Mouse (Mus musculus) neural tube, embryonic 13.5 days (tissue): ENCODE measurements around the gene Uap1l1. TPM values are rescaled to one million over a fixed set of nuclear protein-coding genes. Genes with fewer than 3 reads are reported as not detected.

Source experiments
- ATAC-seq: fragments of 200-750 bp; cut with Nextera tagmentation; 2 replicates; pipeline ENCODE4 v1.8.0; 2017; ENCODE audit warnings: low read depth, mild to moderate bottlenecking, moderate TSS enrichment, moderate library complexity
- H3K27ac ChIP-seq: fragments of 300-500 bp; sonication (generic); replicated peaks from 2 replicates; pipeline ENCODE4 v1.5.1; 2015; ENCODE audit warnings: moderate library complexity, mild to moderate bottlenecking, inconsistent platforms
- H3K27me3 ChIP-seq: fragments of 300-500 bp; sonication (generic); 2 replicates; pipeline ENCODE4 v1.6.1; 2015; ENCODE audit warnings: mild to moderate bottlenecking, inconsistent platforms
- H3K36me3 ChIP-seq: fragments of 300-500 bp; sonication (generic); 2 replicates; pipeline ENCODE4 v1.6.1; 2015; ENCODE audit warnings: mild to moderate bottlenecking, inconsistent platforms
- H3K4me1 ChIP-seq: fragments of 300-500 bp; sonication (generic); replicated peaks from 2 replicates; pipeline ENCODE4 v1.6.1; 2015; ENCODE audit warnings: inconsistent platforms
- H3K4me2 ChIP-seq: fragments of 300-500 bp; sonication (generic); 2 replicates; pipeline ENCODE4 v1.6.1; 2015; ENCODE audit warnings: inconsistent platforms, mild to moderate bottlenecking, moderate library complexity
- H3K4me3 ChIP-seq: fragments of 300-500 bp; sonication (generic); 2 replicates; pipeline ENCODE4 v1.5.1; 2015; ENCODE audit warnings: mild to moderate bottlenecking, inconsistent platforms
- H3K9ac ChIP-seq: fragments of 300-500 bp; sonication (generic); 2 replicates; pipeline ENCODE4 v1.6.1; 2015; ENCODE audit warnings: moderate library complexity, mild to moderate bottlenecking, inconsistent platforms
- H3K9me3 ChIP-seq: fragments of 300-500 bp; sonication (generic); 2 replicates; pipeline ENCODE4 v1.6.1; 2016; ENCODE audit warnings: inconsistent platforms
- WGBS: fragments of 180-500 bp; shearing (Covaris S2); methylation state at CpG from one replicate; pipeline ENCODE4 v1.1.7; 2015; 5-methylcytosine and 5-hydroxymethylcytosine counted together
- polyA plus RNA-seq: library from polyadenylated mRNA; unstranded; fragments of >200 nt; fragmentation: Nextera tagmentation; extraction: Ambion mirVana; gene quantifications from 2 replicates; pipeline ENCODE4 v1.2.1, GENCODE M21; 2015

Gene Uap1l1
- polyA plus RNA-seq, 1 experiment from 2014 or later = 6.0 TPM

DNA sequence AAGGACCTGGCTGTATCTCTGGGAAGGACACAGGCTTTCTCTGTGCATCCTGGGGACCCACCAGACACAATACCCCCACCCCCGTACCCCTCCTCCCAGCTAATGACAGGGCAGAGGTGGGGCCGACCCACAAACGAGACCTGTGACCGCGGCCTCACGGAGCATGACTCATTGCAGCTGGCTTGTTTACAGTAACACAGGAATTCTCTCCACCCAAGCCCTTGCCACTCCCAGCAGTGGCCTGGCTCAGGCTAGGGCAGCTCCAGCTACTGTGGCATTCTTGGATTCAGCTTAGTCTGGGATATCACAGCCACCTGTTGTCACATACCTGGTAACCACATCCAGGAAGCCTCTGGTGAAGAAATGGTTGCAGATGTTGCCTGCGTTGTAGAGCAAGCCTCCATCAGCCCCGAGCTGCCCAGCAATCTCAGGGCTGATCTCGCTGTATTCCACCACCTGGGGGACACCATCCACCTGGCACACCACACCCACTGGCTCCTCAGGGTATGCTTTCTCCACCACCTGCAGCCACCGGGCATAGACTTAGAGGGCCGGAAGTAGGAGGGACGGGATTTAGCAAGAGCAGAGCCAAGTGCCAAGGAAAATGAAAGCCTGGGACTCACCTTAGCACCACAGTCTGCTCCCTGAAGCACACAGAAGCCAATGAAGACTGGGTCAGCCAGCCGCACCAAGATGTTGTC is 1.9 kb downstream of the Uap1l1 start:
- H3K9ac ChIP-seq = no peak overlapping the region
- no peak overlapping the region for H3K4me3 ChIP-seq
- H3K27ac ChIP-seq = no peak overlapping the region
- peaks cover 52% of the 10 kb centered on the region for H3K27me3 ChIP-seq
- no peak overlapping the region for H3K4me2 ChIP-seq
- no peaks in the 10 kb centered on the region for H3K9me3 ChIP-seq
- no peak for ATAC-seq
- H3K36me3 ChIP-seq = no peaks in the 10 kb centered on the region
- WGBS = 66% methylated on average over 13 of the region's 13 CpGs
- peaks cover 12% of the 10 kb centered on the region for H3K4me1 ChIP-seq

DNA sequence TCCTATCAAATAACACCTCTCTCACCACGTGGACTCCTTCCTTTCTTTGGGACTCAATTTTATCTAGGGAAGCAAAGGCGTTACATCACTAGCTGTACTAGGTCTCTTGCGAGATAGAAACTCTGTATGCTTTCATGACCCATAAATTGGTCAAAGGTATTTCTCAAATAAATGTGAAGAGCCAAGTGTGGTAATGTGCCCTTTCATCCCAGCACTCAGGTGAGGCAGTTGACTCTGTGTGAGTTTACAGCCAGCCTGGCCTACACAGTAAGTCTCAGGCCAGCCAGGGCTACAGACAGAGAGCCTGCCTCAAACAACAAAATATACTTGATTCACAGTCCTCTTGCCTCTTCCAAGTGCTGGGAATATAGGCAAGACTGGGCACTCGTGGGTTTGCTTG is 5.6 kb downstream of the Uap1l1 start:
- peaks cover 30% of the 10 kb centered on the region for H3K4me1 ChIP-seq
- no peaks in the 10 kb centered on the region for H3K36me3 ChIP-seq
- no peak overlapping the region for H3K4me2 ChIP-seq
- no peaks in the 10 kb centered on the region for H3K9me3 ChIP-seq
- no peak overlapping the region for H3K9ac ChIP-seq
- peaks cover 23% of the 10 kb centered on the region for H3K27me3 ChIP-seq
- H3K27ac ChIP-seq = no peak overlapping the region
- no peak for ATAC-seq
- 86% methylated on average over 4 of the region's 4 CpGs for WGBS
- no peak overlapping the region for H3K4me3 ChIP-seq

DNA sequence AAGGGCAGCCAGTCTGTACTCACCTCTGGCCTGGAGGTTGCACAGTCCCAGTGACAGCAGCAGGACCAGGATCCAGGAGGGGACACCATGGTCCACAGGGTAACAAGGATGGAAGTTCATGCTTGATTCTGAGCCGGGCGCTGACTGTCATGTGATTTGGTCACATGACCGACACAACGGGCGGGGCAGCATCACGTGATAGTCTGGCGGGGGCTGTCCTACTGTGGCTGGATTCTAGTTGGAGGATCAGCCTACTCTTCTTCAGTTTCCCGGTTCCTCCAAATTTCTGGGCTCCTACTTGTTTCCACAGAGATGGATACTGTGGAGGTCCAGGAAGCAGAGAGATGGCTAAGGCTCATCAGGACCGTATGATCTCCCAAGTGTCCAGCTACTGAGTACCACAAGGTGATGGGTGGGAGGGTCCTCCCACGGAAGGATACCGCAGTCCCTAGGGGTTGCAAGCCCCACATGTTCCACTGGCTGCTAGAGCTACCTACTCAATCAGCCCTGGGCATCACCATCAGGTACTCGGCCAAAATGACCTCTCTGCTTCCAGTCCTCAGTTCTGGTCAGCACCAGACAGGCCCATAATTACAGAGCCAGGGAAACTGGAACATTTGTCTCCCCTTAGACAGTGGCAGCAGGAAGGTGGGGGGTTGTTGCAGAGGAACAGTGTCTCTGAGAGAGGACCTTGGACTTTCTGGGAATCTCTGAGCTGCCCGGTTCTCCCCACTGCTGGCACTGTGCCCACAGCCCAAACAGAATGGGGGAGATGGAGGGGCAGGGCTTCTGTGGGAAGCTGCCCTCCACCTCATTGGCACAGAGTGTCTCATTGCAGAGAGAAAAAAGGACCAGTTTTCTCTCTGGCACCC is 9.0 kb downstream of the Uap1l1 start, which contains the start of gene Dpp7:
Dpp7 (minus strand) TSS at position 152 of the 872 bp plus-strand sequence.
- peak within 1 kb of the TSS; percentile 54 for H3K4me3 ChIP-seq
- H3K27me3 ChIP-seq = no peaks in the 10 kb centered on the region
- peaks cover 28% of the 10 kb centered on the region for H3K36me3 ChIP-seq
- peak within 1 kb of the TSS; percentile 88 for H3K4me2 ChIP-seq
- H3K27ac ChIP-seq = no peak within 1 kb of the TSS
- H3K9ac ChIP-seq = peak within 1 kb of the TSS; percentile 72
- peaks cover 28% of the 10 kb centered on the region for H3K4me1 ChIP-seq
- 4% methylated on average over 13 of the region's 13 CpGs for WGBS
- ATAC-seq = peak; percentile 80
- no peaks in the 10 kb centered on the region for H3K9me3 ChIP-seq

DNA sequence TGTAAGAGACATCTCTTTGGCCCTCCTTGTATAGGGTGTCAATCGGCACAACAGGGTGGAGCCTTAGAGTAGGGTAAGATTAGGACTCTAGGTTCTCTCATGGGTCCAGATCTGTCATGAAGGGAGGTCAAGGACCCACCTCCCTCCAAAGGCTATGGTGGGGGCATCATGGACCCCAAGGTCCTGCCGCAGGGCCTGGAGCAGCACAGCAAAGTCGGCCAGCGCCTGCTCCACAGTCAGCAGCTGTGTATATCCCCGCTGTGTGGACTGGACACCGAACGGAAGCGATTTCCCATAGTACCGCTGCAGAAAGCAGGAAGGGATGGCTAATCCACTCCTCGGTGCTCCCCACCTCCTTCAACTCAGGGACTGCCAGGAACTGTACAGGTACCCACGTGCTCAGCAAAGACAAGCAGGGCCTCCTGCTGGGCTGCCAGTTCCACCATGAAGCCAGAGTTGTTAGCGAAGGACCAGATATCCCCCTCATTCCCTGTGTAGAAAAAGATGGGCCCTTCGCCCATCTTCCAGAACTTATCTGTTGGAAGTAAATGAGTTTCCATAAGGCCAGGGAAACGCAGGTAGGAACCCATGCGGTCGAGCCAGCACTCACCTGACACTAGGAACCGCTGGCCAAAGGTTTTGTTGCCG is 9.9 kb downstream of the Uap1l1 start:
- 42% methylated on average over 18 of the region's 18 CpGs for WGBS
- Histone ChIP-seq H3K27ac (no peak overlapping the region), H3K4me3 (peak overlapping the region; percentile 54), H3K4me1 (peaks cover 28% of the 10 kb centered on the region), H3K4me2 (peak overlapping the region; percentile 88), H3K9me3 (no peaks in the 10 kb centered on the region), H3K9ac (peak overlapping the region; percentile 72), H3K36me3 (peaks cover 37% of the 10 kb centered on the region), H3K27me3 (no peaks in the 10 kb centered on the region)
- ATAC-seq = peak; percentile 37; the same call in 1 of the 2 replicates

DNA sequence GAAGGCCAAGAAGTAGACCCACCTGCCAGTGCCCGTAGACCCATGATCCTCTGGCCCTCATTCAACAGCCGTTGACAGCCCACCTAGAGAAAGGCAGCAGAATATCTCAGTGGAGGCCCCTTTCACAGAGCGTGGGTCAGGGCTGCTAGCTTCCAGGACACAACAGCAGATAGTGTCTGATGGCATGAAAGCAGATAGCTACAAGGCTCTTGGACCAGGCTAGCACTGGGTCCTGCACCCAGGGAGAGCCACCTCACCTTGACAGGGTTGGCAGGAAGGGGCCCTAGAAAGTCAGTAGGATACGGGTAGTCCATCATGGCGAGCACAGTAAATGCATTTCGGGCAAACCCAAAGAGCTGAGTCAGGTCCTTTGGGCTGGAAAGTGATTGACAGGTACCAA is 11.3 kb downstream of the Uap1l1 start:
- Histone ChIP-seq H3K4me2 (no peak overlapping the region), H3K27me3 (no peaks in the 10 kb centered on the region), H3K36me3 (peaks cover 50% of the 10 kb centered on the region), H3K4me1 (peaks cover 28% of the 10 kb centered on the region), H3K9me3 (no peaks in the 10 kb centered on the region), H3K9ac (no peak overlapping the region), H3K27ac (no peak overlapping the region), H3K4me3 (no peak overlapping the region)
- ATAC-seq = no peak
- WGBS = 89% methylated on average over 6 of the region's 6 CpGs

DNA sequence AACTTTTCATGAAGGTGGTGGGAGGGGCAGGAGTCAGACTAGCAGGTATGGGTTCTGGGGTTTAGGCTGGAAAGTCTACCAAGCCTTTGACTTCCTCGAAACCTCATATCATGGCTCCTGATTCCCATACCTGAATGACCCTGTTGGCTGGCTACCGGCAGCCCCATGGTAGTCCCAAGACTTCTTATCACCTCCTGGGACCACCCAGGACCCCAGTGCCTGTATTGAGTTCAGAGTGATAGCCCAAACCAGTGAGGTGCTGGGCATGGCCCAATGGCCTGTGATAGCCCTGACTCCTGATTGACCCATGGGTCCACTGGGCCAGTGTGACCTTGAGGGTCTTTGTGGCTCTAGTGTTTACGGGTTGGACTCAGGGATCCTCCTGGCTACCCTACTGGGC is 14.8 kb downstream of the Uap1l1 start:
- WGBS = 95% methylated on average over 3 of the region's 3 CpGs

DNA sequence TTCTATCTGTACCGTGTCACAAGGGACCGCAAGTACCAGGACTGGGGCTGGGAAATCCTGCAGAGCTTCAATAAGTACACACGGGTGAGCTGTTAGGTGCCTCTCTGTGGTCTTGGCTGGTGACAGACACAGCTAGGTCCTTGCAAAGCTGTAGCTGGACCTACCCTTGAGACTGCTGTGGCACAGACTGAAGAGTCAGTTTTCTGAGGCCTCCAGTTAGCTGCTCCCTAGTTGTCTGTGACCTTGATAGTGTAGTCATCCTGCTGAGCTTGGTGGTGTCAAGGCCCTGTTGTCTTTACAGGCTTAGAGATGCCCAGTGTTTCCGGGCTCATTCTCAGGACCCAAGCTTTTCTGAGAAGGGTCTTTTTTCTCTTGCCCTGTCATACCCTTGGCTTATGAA is 16.0 kb downstream of the Uap1l1 start:
- ATAC-seq = no peak

More for the DNA sequence above, 14.8 kb downstream of the Uap1l1 start:
- Histone ChIP-seq H3K36me3 (peaks cover 83% of the 10 kb centered on the region), H3K9ac (no peak overlapping the region), H3K4me2 (no peak overlapping the region), H3K4me3 (no peak overlapping the region), H3K9me3 (no peaks in the 10 kb centered on the region), H3K4me1 (peaks cover 10% of the 10 kb centered on the region), H3K27ac (no peak overlapping the region), H3K27me3 (no peaks in the 10 kb centered on the region)
- no peak for ATAC-seq

DNA sequence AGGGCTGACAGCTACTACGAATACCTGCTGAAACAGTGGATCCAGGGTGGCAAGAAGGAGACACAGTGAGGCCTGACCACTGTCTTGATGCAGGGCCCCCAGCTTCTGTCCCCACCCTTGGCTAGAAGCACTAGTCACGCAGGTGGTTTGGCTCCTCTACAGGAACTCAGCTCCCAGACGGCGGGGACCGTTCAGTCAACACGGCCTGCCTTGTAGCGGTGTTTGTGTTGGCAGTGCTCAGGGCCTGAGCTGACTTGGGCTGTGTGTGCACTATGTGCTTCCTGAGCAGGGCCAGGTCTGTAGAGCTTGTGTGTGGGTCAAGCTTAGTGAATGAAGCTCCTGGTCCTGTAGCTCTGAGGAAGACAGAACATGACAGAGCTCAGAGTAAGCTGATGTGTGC is 17.3 kb downstream of the Uap1l1 start:
- H3K27ac ChIP-seq = no peak overlapping the region
- no peaks in the 10 kb centered on the region for H3K4me1 ChIP-seq
- H3K4me2 ChIP-seq = no peak overlapping the region
- H3K9me3 ChIP-seq = no peaks in the 10 kb centered on the region
- 92% methylated on average over 7 of the region's 7 CpGs for WGBS
- no peak overlapping the region for H3K4me3 ChIP-seq
- ATAC-seq = no peak
- peaks cover 98% of the 10 kb centered on the region for H3K36me3 ChIP-seq
- no peak overlapping the region for H3K9ac ChIP-seq
- H3K27me3 ChIP-seq = no peaks in the 10 kb centered on the region

More for the DNA sequence above, 16.0 kb downstream of the Uap1l1 start:
- no peaks in the 10 kb centered on the region for H3K27me3 ChIP-seq
- H3K9me3 ChIP-seq = no peaks in the 10 kb centered on the region
- peaks cover 95% of the 10 kb centered on the region for H3K36me3 ChIP-seq
- H3K9ac ChIP-seq = no peak overlapping the region
- no peak overlapping the region for H3K4me2 ChIP-seq
- H3K4me3 ChIP-seq = no peak overlapping the region
- no peak overlapping the region for H3K27ac ChIP-seq
- WGBS = 97% methylated on average over 4 of the region's 4 CpGs
- no peaks in the 10 kb centered on the region for H3K4me1 ChIP-seq

DNA sequence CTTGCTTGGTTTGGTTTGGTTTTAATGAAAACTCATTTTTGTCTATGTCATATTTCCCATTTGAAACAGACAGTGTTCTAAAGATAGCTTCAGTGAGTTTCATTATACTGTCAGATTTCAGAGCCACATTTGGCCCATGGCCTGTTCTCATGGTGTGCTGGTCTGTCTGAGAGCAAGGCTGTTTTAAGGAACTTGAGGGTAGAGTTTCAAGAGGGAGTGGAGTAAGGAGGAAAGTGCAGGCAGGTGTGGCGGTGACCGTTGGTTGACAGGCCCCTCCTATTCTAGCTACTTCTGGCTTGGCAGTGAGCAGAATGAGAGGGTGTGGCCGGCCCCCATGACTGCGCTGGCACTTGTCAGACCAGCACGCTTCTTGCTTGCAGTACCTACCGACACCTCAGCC is 27.2 kb downstream of the Uap1l1 start:
- peaks cover 90% of the 10 kb centered on the region for H3K36me3 ChIP-seq
- no peak overlapping the region for H3K27ac ChIP-seq
- H3K9ac ChIP-seq = no peak overlapping the region
- H3K4me3 ChIP-seq = no peak overlapping the region
- no peaks in the 10 kb centered on the region for H3K27me3 ChIP-seq
- WGBS = 98% methylated on average over 6 of the region's 6 CpGs
- no peak for ATAC-seq
- H3K9me3 ChIP-seq = no peaks in the 10 kb centered on the region
- H3K4me2 ChIP-seq = no peak overlapping the region
- peaks cover 20% of the 10 kb centered on the region for H3K4me1 ChIP-seq

DNA sequence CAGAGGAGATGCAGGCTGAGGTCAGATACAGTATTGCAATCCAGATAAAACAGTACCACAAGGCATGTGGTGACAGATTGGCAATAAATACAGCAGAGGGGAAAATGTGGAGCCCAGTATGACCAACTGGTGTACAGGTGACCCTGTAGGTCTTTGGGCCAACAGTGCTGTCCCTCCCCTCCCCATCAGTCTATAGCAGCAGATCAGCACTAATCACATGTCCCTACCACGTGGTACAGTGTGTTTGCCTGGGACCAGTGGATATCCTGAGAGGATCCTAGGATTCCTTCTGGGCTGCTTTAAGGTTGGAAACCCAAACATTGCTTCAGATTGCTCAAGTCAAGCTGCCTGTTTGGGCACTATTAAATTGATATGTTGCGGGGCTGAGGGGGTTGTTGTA is 31.9 kb downstream of the Uap1l1 start:
- WGBS = 77% methylated on average over 2 of the region's 2 CpGs

DNA sequence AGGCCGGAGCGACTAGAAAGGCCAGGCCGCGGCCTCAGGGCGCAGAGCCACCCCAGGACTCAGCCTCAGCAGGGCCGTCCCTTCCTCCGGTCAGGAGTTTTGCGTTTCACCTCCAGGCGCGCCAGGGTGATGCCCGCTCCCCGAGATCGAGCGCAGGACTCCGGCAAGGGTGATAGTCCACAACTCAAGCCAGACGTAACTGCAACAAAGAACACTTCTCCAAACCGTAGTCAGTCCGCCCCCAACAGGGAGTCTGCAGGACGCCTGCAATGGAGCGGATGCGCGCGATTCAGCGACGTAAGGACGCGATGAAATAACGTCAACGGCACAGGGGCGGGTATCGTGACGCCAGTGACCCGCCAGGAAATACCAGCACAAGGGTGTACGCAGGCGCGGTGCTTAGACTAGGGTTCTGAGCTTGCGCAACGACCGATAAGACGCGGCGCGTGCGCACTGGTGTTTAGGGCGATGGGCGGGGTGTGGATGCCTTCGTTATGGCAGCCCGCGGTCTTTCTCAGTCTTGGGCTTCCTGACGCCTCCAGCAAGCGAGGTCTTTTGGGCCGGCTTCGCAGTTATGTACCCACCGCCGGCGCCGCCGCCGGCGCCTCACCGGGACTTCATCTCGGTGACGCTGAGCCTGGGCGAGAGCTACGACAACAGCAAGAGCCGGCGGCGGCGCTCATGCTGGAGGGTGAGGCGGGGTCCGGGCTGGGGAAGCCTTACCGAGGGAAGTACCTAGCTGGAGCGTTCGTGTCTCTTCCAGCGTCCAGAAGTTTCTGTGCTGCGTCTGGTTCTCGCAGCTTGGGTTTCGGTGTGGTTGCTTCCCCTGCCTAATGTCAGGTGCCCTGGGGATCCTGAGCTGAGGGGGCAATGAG is 33.0 kb downstream of the Uap1l1 start, which contains the start of gene Man1b1:
Man1b1 (plus strand) TSS at position 53 of the 875 bp plus-strand sequence.
- peak within 1 kb of the TSS; percentile 92 for H3K27ac ChIP-seq

More for the DNA sequence above, 31.9 kb downstream of the Uap1l1 start:
- no peak for ATAC-seq
- peaks cover 51% of the 10 kb centered on the region for H3K36me3 ChIP-seq
- H3K4me3 ChIP-seq = peak overlapping the region; percentile 78
- H3K9me3 ChIP-seq = no peaks in the 10 kb centered on the region
- peak overlapping the region; percentile 79 for H3K4me2 ChIP-seq
- no peaks in the 10 kb centered on the region for H3K27me3 ChIP-seq
- peak overlapping the region; percentile 88 for H3K9ac ChIP-seq
- no peak overlapping the region for H3K27ac ChIP-seq
- peaks cover 32% of the 10 kb centered on the region for H3K4me1 ChIP-seq

More for the DNA sequence above, 33.0 kb downstream of the Uap1l1 start, which contains the start of gene Man1b1:
- Histone ChIP-seq H3K4me2 (peak within 1 kb of the TSS; percentile 79), H3K9ac (peak within 1 kb of the TSS; percentile 92), H3K4me3 (peak within 1 kb of the TSS; percentile 78), H3K9me3 (no peaks in the 10 kb centered on the region), H3K4me1 (peaks cover 32% of the 10 kb centered on the region), H3K27me3 (no peaks in the 10 kb centered on the region), H3K36me3 (peaks cover 40% of the 10 kb centered on the region)
- peak; percentile 99 for ATAC-seq
- under 1% methylated on average over 78 of the region's 78 CpGs for WGBS
